Mouse (Mus musculus): ENCODE results near the gene Ascc2. TPM values are rescaled to one million over a fixed set of nuclear protein-coding genes. Genes with fewer than 3 reads are reported as not detected.

Ascc2 gene
- total RNA-seq, 1 experiment from 2014 or later: 31.3 TPM

DNA sequence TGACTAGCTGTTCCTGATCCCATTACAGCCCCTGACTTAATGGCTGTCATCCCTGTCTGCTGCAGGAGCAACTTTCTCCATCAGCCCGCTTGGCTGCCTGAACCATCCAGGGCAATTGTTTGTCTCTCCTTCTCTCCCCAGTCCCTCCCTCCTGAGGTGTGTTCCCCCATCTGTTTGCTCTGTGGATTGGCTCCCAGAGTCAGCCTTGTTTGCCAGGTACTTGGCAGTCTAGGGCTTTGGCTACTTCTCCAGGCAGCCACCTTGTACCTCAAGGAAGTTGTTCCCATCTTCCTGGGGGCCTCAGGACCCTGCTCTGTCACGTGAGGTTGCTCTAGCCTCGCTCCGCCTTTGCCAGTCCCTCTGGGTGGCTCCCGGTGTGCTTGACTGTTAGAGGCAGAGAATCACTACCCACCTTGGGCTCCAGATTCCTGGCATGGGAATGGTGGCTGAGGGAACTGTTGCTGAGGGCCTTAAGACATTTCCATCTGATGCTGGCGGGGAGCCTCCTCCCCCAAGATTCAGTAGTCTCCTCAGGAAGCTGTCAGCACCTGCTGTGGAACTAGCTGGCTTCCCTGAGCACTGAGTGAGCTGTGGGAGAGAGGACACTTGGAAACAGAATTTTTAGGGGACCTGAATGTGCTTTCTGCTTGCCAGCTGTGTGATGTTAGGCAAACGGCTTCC lies 83.5 kb downstream of the Ascc2 start:
- DNase-seq: no peak

DNA sequence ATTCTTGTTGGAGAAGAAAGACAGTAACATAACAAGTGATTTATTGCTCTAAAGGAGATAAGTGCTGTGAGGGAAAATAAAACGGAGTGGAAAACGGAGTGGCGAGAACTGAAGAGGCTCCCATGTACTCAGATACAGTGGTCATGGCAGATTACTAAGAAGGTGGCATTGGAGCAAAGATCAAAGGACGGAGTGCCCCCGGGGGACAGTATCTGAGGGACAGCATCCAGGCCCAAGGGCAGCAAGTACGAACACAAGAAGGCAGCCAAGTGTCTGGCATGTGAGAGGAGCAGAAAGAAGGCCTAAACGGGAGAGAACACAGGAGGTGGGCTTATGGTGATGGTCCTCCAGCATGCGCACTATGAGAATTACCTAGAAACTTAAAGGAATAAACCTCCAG lies 84.2 kb downstream of the Ascc2 start:
- peak; percentile 63 for DNase-seq

DNA sequence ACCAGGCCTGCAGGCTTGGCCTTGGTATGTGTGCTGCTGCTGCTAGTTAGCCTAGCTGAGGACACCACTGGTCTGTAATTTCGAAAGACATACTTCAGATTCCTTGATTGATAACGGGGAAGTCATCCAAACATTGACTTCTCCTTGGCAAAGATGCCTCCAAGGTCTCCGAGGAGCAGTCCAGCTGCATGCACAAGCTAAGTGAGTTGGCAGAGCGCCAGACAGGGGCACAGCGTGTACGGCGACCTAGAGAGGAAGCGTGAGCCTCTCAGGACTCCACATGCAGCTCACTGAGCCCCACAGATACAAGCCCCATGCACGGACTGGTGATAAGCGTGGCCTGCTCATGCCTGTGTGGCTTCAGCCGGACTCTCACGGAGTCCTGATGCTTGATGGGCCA lies 92.1 kb downstream of the Ascc2 start:
- DNase-seq: peak; percentile 89

DNA sequence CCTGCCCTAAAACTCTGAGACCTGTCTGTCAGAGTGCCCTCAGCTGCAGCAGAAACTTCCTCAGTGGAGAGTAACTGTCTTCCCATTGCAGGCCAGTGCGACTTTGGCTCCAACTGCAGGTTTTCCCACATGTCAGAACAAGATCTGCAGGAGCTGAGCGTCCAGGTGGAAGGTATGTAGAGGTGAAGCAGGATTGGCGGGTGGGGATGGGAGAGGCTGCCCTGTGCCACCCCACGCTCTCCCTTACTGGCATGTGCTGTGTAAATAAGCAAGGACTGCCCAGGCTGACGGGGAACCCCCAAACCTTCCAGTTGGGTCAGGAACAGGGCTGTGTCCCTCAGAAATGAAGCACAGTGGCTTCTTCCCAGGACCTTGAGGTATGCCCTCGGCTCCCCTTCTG lies 92.5 kb downstream of the Ascc2 start:
- DNase-seq: no peak

DNA sequence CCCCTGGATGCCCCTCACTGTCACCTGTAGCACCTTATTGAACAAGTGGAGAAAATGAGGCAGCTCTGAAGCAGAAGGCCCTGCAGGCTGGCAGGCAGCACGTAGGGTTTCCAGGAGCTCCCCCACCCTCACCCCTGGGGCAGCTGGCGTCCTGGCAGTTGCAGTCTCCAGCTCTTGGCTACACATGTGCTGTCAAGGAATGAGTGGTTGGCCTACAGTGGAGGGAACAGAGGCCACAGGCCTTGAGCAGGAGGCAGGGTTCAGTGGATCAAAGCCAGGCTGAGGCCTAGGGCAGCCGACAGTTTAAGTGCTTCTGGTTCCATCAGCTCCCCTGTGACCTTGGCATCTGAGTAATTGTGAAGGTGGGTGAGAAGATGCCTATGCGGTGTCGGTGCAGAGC lies 93.4 kb downstream of the Ascc2 start:
- peak; percentile 74 for DNase-seq

DNA sequence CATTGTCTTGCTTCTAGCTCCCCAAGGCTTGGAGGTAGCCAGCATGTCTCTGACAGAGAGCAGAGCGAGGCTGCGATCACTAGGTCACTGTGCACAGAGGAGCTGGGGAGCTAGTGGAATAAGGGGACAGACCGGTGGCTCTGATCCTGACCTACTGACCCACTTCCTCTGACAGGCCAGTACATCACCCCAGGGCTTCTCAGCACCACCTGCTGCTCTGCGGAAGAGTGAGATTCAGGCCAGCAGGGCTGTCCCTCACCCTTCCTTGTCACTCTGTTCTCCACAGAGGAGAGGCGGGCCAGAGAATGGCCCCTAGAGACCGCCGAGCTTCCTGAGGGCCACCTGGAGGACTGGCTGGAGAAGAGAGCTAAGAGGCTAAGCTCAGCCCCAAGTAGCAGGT lies 94.2 kb downstream of the Ascc2 start:
- DNase-seq: no peak

GRCm38 (mm10) chr11:4734179-4734578 lies 96.6 kb downstream of the Ascc2 start:
- no peak for DNase-seq

Other genes with a start within 250 kb of the Ascc2 start
- 0.38 and 2.3 TPM in 2 replicates for gene Hormad2, start 196.6 kb upstream of the Ascc2 start, total RNA-seq (2021)
- 49.8 and 53.9 TPM in 2 replicates for gene Mtmr3, start 42.9 kb upstream of the Ascc2 start, total RNA-seq (2021)
- not detected in 2 replicates for gene Gm11032, start 17.7 kb upstream of the Ascc2 start, total RNA-seq (2021)
- gene Uqcr10, start 66.6 kb downstream of the Ascc2 start, total RNA-seq (2021): 1,088 and 1,101 TPM in 2 replicates
- gene Zmat5, start 66.9 kb downstream of the Ascc2 start, total RNA-seq (2021): 35.1 and 36.7 TPM in 2 replicates
- gene Cabp7, start 109.0 kb downstream of the Ascc2 start, total RNA-seq (2021): 0.15 and 0.41 TPM in 2 replicates
- gene Nf2, start 211.8 kb downstream of the Ascc2 start, total RNA-seq (2021): 102 and 106 TPM in 2 replicates
- 23.1 and 41.1 TPM in 2 replicates for gene Nipsnap1, start 236.2 kb downstream of the Ascc2 start, total RNA-seq (2021)

All from adrenal gland, postnatal 14 days (tissue).